Mouse (Mus musculus): ENCODE results near the gene Scd2.
"Not testable (repeated sequence)": the region's sequence is repeated elsewhere in the genome, so short reads cannot be mapped to it uniquely, and the experiment has no call there.

Gene Scd2

DNA sequence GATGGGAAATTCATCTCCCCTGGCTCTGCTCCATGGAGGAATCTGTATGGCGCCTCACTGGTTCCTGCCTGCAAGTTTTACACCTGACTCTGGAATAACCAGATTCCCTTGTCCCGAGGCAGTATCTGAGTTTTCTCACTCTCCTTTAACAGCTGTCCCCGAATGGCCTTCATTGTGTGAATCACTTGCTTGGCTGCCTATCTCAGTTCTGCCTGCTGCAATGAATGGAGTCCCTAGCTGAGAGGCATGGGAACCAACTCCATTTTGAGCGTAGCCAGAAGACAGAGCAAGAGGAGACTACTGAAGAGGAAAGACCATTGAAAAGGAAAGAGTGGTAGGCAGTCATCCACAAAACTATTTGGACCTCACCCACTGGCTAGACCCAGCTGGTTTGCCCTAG is 19.8 kb upstream of the Scd2 start:
- no peak for DNase-seq (ENCODE audit: low spot score in 2 of 2)

DNA sequence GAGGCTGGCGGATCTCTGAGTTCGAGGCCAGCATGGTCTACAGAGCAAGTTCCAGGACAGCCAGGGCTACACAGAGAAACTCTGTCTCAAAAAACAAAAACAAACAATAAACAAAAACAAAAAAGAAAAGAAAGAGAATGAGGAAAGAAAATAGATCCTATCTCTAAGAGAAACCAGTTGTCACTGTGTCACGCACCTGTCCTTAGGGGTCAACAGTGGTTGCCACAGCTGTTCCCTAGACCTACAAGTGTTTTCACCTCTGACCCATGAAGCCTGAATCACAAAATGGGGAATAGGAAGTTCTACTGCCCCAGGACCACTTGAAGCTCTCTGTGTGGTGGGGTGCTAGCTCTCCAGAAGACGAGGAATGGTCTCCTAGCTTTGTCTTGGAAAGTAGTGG is 19.0 kb upstream of the Scd2 start:
- no peak for DNase-seq (ENCODE audit: low spot score in 2 of 2)

DNA sequence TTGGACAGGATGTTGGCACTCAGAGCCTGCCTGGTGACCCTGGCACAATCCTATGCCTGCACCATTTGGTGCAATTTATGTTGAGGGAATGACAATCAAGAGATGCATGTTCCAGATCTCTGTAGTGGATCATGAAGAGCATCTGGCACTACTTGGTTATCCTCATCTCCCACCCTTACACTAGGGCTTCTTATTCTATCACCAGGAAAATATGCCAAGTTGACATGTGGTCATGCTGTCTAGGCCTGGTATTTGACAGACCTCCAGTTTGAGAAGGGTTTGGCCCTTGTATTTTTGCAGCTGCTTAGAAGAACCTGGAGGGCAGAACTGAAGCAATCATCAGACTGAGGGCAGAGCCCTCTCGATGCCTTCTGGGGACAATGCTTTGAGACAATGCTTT is 18.1 kb upstream of the Scd2 start:
- DNase-seq (ENCODE audit: low spot score in 2 of 2) = no peak

DNA sequence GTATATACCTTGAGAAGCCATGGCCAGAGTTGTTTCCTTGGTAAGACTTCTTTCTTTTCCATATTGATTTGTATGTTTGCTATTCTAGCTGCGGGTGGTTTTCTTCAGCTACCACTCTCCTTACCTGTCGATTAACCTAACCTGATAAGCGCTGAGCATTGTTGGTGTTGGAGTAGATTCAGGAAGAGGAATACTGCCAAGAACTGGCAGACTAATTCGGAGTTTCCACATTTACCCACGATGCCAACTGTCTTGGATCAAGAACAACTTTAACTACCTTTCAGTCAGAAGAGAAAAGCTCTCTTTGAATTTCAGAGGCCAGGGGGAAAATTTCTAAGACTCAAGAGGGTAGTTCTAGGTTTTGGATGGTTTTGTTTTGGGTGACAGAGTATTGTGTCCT is 16.6 kb upstream of the Scd2 start:
- DNase-seq (ENCODE audit: low spot score in 2 of 2) = no peak

DNA sequence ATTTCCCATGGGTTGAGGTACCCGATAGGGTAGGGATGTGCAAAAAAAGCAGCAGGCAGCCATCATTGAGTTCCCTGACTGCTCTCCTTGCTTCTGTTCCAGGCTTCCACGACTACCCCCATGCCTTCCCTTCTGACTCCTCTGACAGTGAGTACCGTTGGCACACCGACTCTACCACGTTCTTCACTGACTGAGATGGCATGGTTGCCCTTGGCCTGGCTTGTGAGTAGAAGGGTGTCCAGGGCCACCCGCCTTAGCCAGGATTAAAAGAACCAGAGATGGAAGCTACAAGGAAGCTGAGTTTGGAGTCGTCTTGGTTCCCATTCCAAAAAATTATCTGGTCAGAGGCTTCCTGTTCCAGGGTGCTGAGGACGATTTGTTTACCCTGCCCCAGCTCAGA is 15.5 kb upstream of the Scd2 start:
- DNase-seq (ENCODE audit: low spot score in 2 of 2) = no peak

DNA sequence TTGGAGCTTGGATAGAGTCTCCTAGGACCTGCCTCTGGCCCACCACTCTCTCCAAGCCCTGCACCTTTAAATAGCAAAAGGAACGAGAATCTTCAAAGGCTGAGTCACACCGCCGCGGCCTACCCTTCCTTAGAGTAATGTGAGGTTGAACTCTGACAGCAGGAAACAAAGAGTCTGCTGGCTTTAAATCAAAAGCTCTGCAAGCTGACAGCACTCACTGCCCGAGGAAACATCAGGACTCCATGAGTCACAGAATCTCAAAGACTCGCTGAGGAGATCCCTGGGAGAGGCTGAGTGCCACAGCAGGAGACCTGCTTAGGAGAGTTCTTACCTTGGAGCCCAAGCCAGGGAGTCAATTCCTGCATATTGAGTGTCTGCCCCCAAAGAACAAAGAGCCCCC is 12.7 kb upstream of the Scd2 start:
- peak; percentile 62 to 68 for DNase-seq (ENCODE audit: low spot score in 2 of 2)

DNA sequence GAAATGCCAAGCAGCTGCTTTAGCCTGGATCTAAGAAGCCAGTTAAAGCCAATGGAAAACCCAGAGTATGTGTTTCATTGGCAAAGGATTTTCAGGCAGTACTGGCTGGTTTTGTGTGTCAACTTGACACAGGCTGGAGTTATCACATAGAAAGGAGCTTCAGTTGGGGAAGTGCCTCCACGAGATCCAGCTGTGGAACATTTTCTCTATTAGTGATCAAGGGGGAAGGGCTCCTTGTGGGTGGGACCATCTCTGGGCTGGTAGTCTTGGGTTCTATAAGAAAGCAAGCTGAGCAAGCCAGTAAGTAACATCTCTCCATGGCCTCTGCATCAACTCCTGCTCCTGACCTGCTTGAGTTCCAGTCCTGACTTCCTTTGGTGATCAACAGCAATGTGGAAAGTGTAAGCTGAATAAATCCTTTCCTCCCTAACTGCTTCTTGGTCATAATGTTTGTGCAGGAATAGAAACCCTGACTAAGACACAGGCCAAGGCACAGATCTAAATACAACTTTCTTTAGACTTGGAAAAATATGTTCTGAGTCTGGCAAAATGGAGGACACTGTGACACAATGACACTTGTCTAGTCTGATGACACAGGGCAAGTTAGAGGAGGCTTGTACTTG is 11.5 kb upstream of the Scd2 start:
- DNase-seq (ENCODE audit: low spot score in 2 of 2) = not testable (repeated sequence)

DNA sequence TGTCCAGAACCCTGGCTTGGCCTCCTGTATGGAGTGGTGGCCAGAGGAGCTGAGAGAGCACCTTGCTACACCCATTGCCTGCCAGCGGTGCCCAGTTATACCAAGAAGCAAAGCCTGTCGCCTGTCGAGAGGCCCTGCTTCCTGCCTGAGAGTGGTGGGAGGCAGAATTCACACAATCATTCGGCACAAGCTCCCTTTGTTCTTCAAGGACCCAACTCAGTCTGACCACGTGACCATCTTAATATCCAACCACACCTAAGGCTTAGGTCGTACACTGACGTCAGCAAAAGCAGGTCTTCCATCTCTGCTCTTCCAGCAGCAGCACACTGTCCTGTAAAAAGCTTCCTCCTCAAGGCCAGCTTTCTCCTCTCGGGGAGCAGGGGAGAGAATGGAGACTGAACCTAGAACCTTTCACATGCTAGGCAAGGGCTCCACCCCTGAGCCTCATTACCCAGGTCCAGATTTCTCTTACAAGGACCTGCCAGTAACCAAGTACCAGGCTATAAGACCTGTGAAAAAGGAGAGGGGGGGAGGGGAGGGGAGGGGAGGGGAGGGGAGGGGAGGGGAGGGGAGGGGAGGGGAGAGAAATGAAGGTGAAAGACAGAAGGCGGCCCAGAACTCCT is 10.8 kb upstream of the Scd2 start:
- peak; percentile 57 to 59 for DNase-seq (ENCODE audit: low spot score in 2 of 2)

DNA sequence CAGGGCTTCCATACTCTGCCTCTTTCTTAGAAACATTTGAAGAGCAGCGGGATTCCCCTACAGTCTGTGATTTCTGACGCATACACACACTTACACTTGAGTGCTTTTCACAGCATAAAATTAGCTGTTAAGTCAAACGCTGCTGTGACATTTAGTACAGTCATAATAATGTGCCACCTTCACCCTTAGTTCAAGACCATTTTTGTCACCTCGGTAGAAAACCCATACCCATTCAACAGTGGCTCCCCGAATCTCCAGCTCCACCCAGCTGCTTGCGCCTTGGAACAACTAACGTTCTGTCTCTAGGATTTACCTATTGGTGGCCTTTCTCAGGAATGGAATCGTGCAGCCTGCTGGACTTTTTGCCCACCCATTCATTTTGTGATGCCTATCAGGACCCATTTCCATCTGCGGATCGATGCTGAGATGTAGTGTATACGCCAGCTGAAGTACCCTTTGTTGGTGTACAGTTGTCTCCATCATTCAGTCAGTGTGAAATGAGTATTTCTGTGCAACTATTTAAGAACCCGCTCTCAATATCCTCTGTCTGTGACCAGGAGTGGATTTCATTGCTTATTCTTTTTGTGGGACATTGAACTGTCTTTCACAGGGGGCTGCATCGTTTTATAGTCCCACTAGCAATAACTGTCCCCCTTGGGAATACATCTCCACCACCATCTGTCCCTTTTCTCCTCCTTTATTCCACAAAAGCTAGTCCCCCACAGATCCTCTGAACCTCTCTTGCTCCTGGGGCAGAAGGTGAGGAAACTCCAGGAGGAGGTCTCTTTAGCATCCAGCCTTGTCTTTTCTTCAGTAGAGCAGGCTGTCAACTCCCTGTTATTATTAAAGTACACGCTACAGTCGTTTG is 10.1 kb upstream of the Scd2 start:
- no peak for DNase-seq (ENCODE audit: low spot score in 2 of 2)

DNA sequence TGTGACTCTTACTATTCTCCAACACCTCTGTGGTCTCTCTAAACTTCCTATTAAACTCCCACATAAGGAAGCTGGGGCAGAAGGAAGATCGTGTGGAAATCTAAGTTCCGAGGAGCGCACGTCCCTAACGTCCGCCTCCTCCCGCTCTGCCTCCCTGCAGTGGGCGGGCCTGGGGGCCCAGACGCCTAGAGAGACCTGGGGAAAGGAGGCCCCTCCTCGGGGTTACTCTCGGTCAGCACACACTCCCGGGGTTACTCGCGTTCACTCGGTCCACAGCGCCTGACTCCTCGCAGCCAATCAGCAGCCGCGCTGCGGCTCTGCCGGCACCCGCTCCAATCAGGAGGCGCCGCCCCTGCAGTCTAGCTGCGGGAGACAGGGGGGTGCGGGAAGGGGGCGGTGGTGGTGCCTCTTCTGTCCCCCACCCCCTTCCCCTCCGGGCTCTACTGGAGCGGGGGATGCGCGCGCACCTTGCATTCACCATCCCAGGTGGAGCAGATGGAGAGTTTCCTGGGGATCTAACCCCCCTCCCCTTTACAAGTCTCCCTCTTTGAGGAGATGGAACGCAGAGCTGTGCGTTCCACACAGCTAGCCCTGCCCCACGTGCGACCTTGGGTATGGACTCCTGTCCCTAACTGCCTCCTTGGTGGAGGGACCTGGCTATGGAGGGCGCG is 9.3 kb upstream of the Scd2 start:
- peak; percentile 93 to 96 for DNase-seq (ENCODE audit: low spot score in 2 of 2)

DNA sequence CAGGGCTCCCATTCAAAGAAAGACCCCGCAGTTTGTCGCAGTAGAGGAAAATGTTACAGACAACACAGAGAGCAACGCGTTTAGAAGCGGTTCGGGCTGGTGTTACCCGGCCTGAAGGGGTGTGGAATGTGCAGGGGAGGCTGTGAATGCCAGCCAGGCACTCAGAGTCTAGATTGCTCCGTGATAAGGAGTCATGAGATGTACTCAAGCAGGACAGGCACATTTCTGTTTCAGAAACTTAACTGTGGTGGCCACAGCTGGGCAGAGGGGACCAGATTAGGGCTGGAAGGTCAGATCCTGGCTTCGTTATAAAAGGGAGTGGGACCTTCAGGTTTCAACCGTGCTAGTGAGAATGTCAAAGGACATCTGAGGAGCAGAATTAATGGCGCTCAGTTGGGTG is 8.8 kb upstream of the Scd2 start:
- DNase-seq (ENCODE audit: low spot score in 2 of 2) = peak in 1 of 2 experiments; percentile 41

DNA sequence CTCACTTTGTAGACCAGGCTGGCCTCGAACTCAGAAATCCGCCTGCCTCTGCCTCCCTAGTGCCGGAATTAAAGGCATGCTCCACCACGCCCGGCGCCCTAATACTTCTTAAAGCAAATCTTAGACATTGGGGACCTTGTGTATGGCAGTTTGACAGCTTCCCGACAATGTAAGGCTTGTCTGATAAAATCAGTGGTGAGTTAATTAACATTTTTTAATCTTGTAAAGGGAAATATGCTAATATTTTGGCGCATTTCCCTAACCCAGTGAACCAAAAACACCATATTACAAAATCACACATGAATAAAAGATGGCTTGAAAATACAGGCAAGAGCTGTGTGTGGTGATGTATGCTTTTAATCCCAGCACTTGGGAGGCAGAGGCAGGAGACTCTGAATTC is 7.9 kb upstream of the Scd2 start:
- DNase-seq (ENCODE audit: low spot score in 2 of 2) = no peak

DNA sequence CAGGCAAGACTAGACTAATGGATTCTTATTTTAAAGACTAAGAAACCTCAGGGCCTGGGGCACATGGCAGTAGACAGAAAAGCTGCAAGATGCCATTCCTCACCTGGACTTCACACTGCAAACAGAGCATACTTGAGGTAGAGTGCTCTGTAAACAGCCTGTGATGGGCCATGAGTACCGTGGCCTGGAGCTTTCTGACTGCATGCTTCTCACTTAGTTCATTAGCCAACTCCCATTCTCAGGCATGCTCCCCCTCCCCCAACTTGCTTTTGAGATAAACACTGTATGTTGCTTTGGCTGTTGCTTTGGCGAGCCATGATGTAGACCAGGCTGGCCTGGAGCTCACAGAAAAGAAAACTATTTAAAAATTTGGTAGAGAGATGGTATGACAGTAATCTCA is 7.4 kb upstream of the Scd2 start:
- no peak for DNase-seq (ENCODE audit: low spot score in 2 of 2)

DNA sequence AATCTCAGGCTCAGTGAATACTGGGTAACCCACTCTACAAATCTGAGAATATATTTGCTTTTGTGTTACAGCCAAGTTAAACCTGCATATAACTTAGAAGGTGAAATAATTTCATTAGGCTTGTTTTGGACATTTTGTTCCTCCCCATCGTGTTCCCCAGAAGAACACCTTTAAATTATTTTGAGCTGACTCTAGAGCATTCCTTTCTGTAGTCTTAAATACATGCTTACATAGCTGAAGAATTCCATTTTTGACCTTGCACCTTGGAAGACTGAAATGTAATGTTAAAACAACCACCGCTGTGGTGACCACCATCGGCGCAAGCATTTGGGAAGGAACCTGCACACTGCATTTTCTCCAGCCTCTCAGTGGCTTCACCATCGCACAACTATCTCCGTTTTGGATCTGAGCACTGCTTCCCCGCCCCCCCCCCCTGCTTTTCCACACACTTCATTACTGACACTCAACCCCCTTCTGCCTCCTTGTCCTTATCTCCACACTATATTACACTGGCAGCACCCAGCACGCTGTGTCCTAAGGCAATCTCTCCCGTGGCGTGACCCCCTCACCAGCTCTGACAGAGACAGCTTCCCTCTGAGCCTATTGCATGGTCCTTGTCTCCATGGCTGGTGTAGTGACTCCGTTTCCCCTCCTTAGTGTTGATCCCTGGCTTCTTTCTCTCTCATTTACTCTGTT is 5.9 kb upstream of the Scd2 start:
- DNase-seq (ENCODE audit: low spot score in 2 of 2) = no peak

DNA sequence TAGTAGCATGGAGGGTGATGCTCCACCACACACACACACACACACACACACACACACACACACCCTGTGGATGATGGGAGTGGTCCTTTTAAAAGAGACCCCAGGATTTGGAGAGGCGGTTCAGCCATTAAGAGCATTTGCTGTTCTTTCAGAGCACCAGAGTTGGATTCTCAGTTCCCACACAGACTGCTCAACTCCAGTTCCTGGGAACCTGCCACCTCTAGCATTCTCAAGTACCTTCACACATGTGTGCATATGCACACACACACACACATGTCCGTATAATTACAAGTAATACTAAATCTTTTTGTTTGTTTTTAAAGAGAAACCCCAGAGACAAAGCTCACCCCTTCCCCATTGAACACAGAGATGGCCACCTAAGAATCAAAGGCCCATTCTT is 1.4 kb upstream of the Scd2 start:
- DNase-seq (ENCODE audit: low spot score in 2 of 2) = no peak

DNA sequence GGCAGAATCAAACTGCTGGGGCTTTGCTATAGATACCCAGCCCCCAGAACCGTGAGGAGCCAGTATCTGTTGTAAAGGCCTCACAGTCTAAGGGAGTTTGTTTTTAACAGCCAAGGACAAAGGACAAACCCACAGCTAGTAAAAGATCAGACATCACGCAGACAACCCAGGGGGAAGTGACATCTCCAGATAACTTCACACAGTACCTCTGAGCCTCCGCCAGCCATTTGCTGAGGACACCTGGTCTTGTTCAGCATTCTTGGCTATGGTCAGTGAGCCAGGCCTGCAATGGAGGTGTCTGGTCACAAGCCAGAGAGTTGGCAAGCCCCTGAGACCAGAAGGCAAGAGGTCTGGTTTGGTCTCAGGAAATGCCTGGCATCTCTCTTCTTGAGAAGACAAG is 991 bp upstream of the Scd2 start:
- DNase-seq (ENCODE audit: low spot score in 2 of 2) = no peak

DNA sequence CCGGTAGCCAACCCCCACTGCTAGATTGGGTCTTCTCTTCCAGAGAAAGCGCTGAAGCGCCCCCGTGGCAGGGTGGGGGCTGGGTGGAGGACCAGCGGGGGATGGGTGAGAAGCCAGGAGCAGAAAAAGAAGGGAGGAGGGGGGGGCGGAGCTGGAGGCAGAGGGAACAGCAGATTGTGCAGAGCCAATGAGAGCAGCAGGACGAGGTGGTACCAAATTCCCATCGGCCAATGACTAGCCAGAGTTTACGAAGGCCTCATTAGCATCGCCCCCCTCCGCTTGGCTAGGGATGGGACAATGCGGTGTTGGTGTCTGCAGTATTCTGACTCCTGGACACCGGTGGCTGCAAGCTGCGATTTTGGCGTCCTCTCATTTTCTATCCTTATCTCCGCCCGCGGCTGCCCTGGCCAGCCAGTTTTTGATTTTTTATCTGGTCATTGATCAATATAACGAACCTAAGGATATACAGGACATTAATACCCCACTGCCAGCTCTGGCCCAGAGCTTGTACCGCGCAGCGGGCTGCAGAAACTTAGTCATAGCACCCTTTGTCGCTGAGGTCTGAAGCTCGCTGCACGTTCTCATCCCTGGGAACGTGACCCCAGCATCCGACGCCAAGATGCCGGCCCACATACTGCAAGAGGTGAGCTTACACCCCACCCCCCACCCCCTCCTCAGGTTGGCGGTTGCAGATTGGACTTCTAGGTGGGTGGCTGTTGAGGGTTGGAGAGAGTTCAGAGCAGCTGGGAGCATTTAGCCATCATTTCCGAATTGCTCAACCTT is 486 bp downstream of the Scd2 start:
- DNase-seq (ENCODE audit: low spot score in 2 of 2) = peak; percentile 74 to 82

DNA sequence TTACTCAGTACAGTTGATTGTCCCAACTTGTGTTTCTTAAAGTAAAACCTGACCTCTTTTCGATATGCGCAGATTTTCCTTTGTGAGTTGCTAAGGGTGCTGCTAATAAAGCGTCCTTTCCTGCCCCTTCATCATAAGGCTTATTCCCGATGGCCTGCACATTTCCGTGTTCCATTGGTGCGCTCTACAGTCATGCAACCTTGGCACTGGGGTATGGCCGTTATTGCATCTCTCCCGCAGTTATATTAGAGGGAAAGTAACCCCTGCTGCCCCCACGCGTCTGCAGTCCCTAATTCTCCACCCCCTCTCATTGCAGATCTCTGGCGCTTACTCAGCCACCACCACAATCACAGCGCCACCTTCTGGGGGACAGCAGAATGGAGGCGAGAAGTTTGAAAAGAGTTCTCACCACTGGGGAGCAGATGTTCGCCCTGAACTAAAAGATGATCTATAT is 1.1 kb downstream of the Scd2 start:
- DNase-seq (ENCODE audit: low spot score in 2 of 2) = peak; percentile 91 to 97

DNA sequence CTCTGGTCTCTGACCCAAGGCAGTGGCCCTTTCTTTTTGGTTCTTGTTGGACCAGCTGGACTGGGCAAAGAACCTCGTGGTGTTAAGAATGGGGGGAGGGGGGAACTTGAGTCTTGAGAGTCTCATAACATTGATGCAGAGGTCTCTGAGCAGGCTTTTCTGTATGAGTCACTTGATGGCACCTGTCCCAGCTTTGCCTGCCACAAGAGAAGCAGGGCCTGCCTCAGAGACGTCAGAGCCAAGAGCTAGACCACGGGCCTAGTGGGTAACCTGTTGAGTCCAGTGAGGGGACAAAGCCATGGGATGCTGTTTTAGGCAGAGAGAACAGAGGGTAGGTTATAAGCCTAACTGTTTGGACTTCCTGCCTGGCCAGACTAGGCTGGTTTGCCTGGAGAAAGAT is 1.8 kb downstream of the Scd2 start:
- DNase-seq (ENCODE audit: low spot score in 2 of 2) = no peak

DNA sequence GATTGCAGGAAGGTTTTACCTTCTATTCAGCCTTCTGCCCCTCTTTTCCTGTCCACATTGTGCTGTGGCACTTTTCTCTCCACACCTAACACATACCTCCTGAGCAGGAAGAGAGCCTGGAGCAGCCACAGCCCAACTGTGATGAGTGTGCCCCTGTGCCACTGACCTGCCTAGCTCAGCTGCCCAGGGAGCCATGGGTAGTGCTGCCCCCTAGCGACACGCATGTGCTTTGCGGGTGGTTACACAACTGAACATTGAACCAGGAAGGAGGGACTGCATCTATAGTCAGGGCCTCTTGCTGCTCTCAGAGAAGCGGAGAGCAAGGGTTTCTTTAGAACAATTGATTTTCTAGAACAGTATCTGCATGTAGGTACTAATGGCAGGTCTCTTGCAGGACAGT is 2.3 kb downstream of the Scd2 start:
- DNase-seq (ENCODE audit: low spot score in 2 of 2) = peak; percentile 85 to 93

DNA sequence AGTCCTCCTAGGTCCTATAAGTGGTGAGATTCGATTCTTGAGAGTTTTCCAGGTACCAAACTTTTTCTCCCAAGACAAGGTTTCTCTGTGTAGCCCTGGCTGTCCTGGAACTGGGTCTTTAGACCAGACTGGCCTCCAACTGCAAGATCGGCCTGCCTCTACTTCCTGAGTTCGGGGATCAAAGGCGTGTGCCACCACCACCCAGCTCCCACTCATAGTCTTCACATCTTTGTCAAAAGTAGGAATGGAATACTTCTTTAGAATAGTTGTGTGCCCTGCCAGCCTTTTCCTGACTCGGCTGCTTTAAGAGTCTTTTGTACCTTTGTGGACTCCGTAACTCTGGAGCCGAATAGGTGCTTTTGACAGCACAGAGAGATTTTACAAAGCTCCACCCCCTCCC is 2.7 kb downstream of the Scd2 start:
- DNase-seq (ENCODE audit: low spot score in 2 of 2) = peak in 1 of 2 experiments; percentile 27
